Mouse (Mus musculus) adrenal gland, postnatal 10 days (tissue): ENCODE data around the gene Tdrd6. TPM values are rescaled to one million over a fixed set of nuclear protein-coding genes. Genes with fewer than 3 reads are reported as not detected.
A peak's percentile ranks its signal among the peaks of the same experiment; 100 is the strongest.

ENCODE experiments used
- DNase-seq: peaks from one replicate; pipeline ENCODE4 v3.0.0; 2021; ENCODE audit warnings: mixed read lengths
- total RNA-seq, 2 experiments: library from RNA; stranded (reverse); gene quantifications; 2 replicates each; pipeline ENCODE4 v1.2.3; 2021

Tdrd6 gene
- total RNA-seq, 2 experiments from 2014 or later: not detected

GRCm38 (mm10) chr17:43612221-43612620 is 17.9 kb downstream of the Tdrd6 start:
- no peak for DNase-seq

- peak; percentile 47 for DNase-seq
Measured at GRCm38 (mm10) chr17:43611586-43611985, 18.5 kb downstream of the Tdrd6 start.

- DNase-seq: peak; percentile 86
Measured at GRCm38 (mm10) chr17:43606704-43607103, 23.4 kb downstream of the Tdrd6 start.

GRCm38 (mm10) chr17:43598706-43599105 is 31.4 kb downstream of the Tdrd6 start:
- DNase-seq: no peak

GRCm38 (mm10) chr17:43597742-43598141 is 32.4 kb downstream of the Tdrd6 start:
- no peak for DNase-seq

GRCm38 (mm10) chr17:43592296-43593291 is 37.5 kb downstream of the Tdrd6 start:
- DNase-seq: no peak

GRCm38 (mm10) chr17:43590531-43590930 is 39.6 kb downstream of the Tdrd6 start:
- no peak for DNase-seq

GRCm38 (mm10) chr17:43589750-43590149 is 40.3 kb downstream of the Tdrd6 start:
- DNase-seq: no peak

- no peak for DNase-seq
Measured at GRCm38 (mm10) chr17:43587278-43587677, 42.8 kb downstream of the Tdrd6 start.

GRCm38 (mm10) chr17:43584771-43585170 is 45.3 kb downstream of the Tdrd6 start:
- DNase-seq: no peak

GRCm38 (mm10) chr17:43581012-43581467 is 49.1 kb downstream of the Tdrd6 start:
- DNase-seq: peak; percentile 10

- no peak for DNase-seq
Measured at GRCm38 (mm10) chr17:43580456-43580855, 49.6 kb downstream of the Tdrd6 start.

GRCm38 (mm10) chr17:43573624-43574073 is 56.5 kb downstream of the Tdrd6 start:
- no peak for DNase-seq

GRCm38 (mm10) chr17:43569287-43569686 is 60.8 kb downstream of the Tdrd6 start:
- peak; percentile 14 for DNase-seq

GRCm38 (mm10) chr17:43567992-43568888 is 61.9 kb downstream of the Tdrd6 start, which contains the start of gene Pla2g7:
Pla2g7 (plus strand) TSS chr17:43568098.
- peak; percentile 55 for DNase-seq

- no peak for DNase-seq
Measured at GRCm38 (mm10) chr17:43567593-43567991, 62.5 kb downstream of the Tdrd6 start.

Other genes starting within 250 kb of the Tdrd6 start
- gene Mep1a, start 127.5 kb downstream of the Tdrd6 start, total RNA-seq: under 1 TPM in 1 of 2 experiments, not detected in 1; 0.33 TPM
- not detected for gene Ankrd66, start 86.7 kb downstream of the Tdrd6 start, total RNA-seq
- gene Pla2g7, start 62.2 kb downstream of the Tdrd6 start, total RNA-seq: 10 to 100 TPM; 24.5 to 26.7 TPM
- 1 to 10 TPM; 3.1 to 6.7 TPM for gene Slc25a27, start 36.9 kb upstream of the Tdrd6 start, total RNA-seq
- 10 to 100 TPM in 1 of 2 experiments, 1 to 10 TPM in 1; 8.0 to 10.9 TPM for gene Cyp39a1, start 37.1 kb upstream of the Tdrd6 start, total RNA-seq
- 10 to 100 TPM; 10.2 to 12.6 TPM for gene Rcan2, start 171.1 kb upstream of the Tdrd6 start, total RNA-seq